Comparison of ENCODE assay signal across 9 mouse cellular contexts in genomic region chr13:114818513-114818912, GRCm38 (mm10). TPM values are rescaled to one million over a fixed set of nuclear protein-coding genes. Genes with fewer than 3 reads are reported as not detected.
DNase-seq lines count a peak whose midpoint lies in the region; ATAC-seq and TF ChIP-seq lines count a peak whose summit lies in the region.
"Had no signal": no experiment of that assay in that cellular context is flagged by ENCODE, and none has a peak within 500 bp of the region (broad histone marks: within the 10 kb centered on the region; RNA-seq: fewer than 3 reads in every experiment).

No protein-coding gene starts in this region.

- no peaks in the 10 kb centered on the region for H3K9me3 ChIP-seq in hindbrain, embryonic 11.5 days (ENCODE audit: control insufficient read depth, low read length)
- H3K9me3 ChIP-seq in liver, embryonic 13.5 days (replicated peaks), result no peaks in the 10 kb centered on the region

- H3K27me3 ChIP-seq in hindbrain, embryonic 11.5 days (ENCODE audit: control insufficient read depth, insufficient read depth, low read length), result no peaks in the 10 kb centered on the region
- H3K27me3 ChIP-seq in liver, embryonic 13.5 days, result no peaks in the 10 kb centered on the region
- no peaks in the 10 kb centered on the region for H3K27me3 ChIP-seq in small intestine, adult 2 months (ENCODE audit: control insufficient read depth, insufficient read depth, low read length)
- H3K27me3 ChIP-seq: Patski had no signal

- no peak overlapping the region for H3K27ac ChIP-seq in cortical plate, adult 2 months (ENCODE audit: insufficient read depth, low read length)
- no peak overlapping the region for H3K27ac ChIP-seq in hindbrain, embryonic 11.5 days (ENCODE audit: low read depth, low read length)
- H3K27ac ChIP-seq in liver, embryonic 13.5 days, result peak overlapping the region; percentile 43
- H3K27ac ChIP-seq in small intestine, adult 2 months (ENCODE audit: insufficient read depth, low read depth, low read length), result peak overlapping the region; percentile 71

- H3K4me1 ChIP-seq in cortical plate, adult 2 months (ENCODE audit: control insufficient read depth, insufficient read depth, low read length), result peaks cover 2% of the 10 kb centered on the region; the same call in 1 of the 2 replicates
- H3K4me1 ChIP-seq in hindbrain, embryonic 11.5 days (replicated peaks; ENCODE audit: control insufficient read depth, insufficient read depth, low read length), result no peaks in the 10 kb centered on the region; the same call in 1 of the 2 replicates
- peaks cover 15% of the 10 kb centered on the region for H3K4me1 ChIP-seq in liver, embryonic 13.5 days (replicated peaks)
- peaks cover 19% of the 10 kb centered on the region for H3K4me1 ChIP-seq in small intestine, adult 2 months (ENCODE audit: control insufficient read depth, insufficient read depth, insufficient read length, low read length)

- peak; percentile 78 for ATAC-seq in hindbrain, embryonic 11.5 days (ENCODE audit: low FRiP score)
- peak; percentile 76 for ATAC-seq in liver, embryonic 13.5 days (ENCODE audit: low read depth)

- peak overlapping the region; percentile 75 for H3K9ac ChIP-seq in hindbrain, embryonic 11.5 days (ENCODE audit: low read depth, low read length)
- H3K9ac ChIP-seq in liver, embryonic 13.5 days, result peak overlapping the region; percentile 76

- whole genome bisulfite sequencing in hindbrain, embryonic 11.5 days, result 32% methylated on average over 9 of the region's 9 CpGs
- 24% methylated on average over 9 of the region's 9 CpGs for WGBS in liver, embryonic 13.5 days (ENCODE audit: insufficient replicate concordance)
- 4% methylated on average over 9 of the region's 9 CpGs for WGBS in small intestine, adult 2 months

- peak; percentile 13 for DNase-seq in embryo, embryonic 10 days (ENCODE audit: low spot score)
- DNase-seq in embryo, embryonic 9.5 days (ENCODE audit: extremely low spot score), result no peak
- peak; percentile 51 for DNase-seq in 416B (ENCODE audit: low read depth)
- DNase-seq in hindbrain, embryonic 11.5 days (ENCODE audit: low spot score), result no peak
- DNase-seq in liver, embryonic 13.5 days, result peak; percentile 17
- DNase-seq in gastrocnemius, postnatal 25 days, result no peak

- peak overlapping the region; percentile 53 for H3K4me2 ChIP-seq in hindbrain, embryonic 11.5 days (replicated peaks; ENCODE audit: low read depth, low read length)
- H3K4me2 ChIP-seq in liver, embryonic 13.5 days, result peak overlapping the region; percentile 91

- H3K4me3 ChIP-seq in cortical plate, adult 2 months (ENCODE audit: insufficient read depth, low read length), result peak overlapping the region; percentile 60
- H3K4me3 ChIP-seq in hindbrain, embryonic 11.5 days (ENCODE audit: low read depth, low read length), result peak overlapping the region; percentile 71
- peak overlapping the region; percentile 72 for H3K4me3 ChIP-seq in liver, embryonic 13.5 days (replicated peaks)
- H3K4me3 ChIP-seq in small intestine, adult 2 months (ENCODE audit: low read depth, low read length), result peak overlapping the region; percentile 76

- no peak for TF ChIP-seq POLR2A in cortical plate, adult 2 months (IDR thresholded peaks at IDR 0.05; ENCODE audit: extremely low read depth, insufficient read depth, low read length)
- no peak for TF ChIP-seq POLR2A in small intestine, adult 2 months (IDR thresholded peaks at IDR 0.05; ENCODE audit: low read depth, low read length)

- no peaks in the 10 kb centered on the region for H3K36me3 ChIP-seq in hindbrain, embryonic 11.5 days (ENCODE audit: control insufficient read depth, insufficient read depth, low read length)
- H3K36me3 ChIP-seq in liver, embryonic 13.5 days, result peaks cover 6% of the 10 kb centered on the region; the same call in 1 of the 2 replicates
- peaks cover 16% of the 10 kb centered on the region for H3K36me3 ChIP-seq in small intestine, adult 2 months (ENCODE audit: control insufficient read depth, insufficient read depth, low read length)

- TF ChIP-seq CTCF in cortical plate, adult 2 months (IDR thresholded peaks at IDR 0.05; ENCODE audit: extremely low read depth, insufficient read depth, low read length), result no peak
- no peak for TF ChIP-seq CTCF in small intestine, adult 2 months (IDR thresholded peaks at IDR 0.05; ENCODE audit: extremely low read depth, insufficient read length, insufficient replicate concordance, low read depth, low read length)

RNA-seq across cellular contexts. Expression of gene Mocs2, which starts 0.5 kb away (rescaled TPM):
- polyA plus RNA-seq in cortical plate, adult 2 months (2012; rRNA removed), result 79.1 and 79.8 TPM in 2 replicates
- 80.3 and 83.4 TPM in 2 replicates for polyA plus RNA-seq in hindbrain, embryonic 11.5 days (2014; fragmentation: Nextera tagmentation; extraction: Ambion mirVana)
- 56.2 and 58.0 TPM in 2 replicates for polyA plus RNA-seq in liver, embryonic 13.5 days (2015; fragmentation: Nextera tagmentation; extraction: Ambion mirVana)
- polyA plus RNA-seq in small intestine, adult 2 months (2012; rRNA removed), result 12.6 and 27.6 TPM in 2 replicates
- 10 to 100 TPM; 45.8 to 68.3 TPM for total RNA-seq in gastrocnemius, postnatal 25 days (2021)

Comparison
In these comparisons a context has a peak if more than half of its experiments do, and no peak if none do; other contexts are left out.
1. DNase-seq: peak in embryo, embryonic 10 days (single experiment), 416B (single experiment) and liver, embryonic 13.5 days (single experiment); none in embryo, embryonic 9.5 days (single experiment), hindbrain, embryonic 11.5 days (single experiment) and gastrocnemius, postnatal 25 days (single experiment).
2. H3K27ac ChIP-seq: peak in liver, embryonic 13.5 days (single experiment) and small intestine, adult 2 months (single experiment); none in cortical plate, adult 2 months (single experiment) and hindbrain, embryonic 11.5 days (single experiment).
3. Peak in every context shown above with its lines, with median percentiles within 50 percentile points of each other: H3K4me3 ChIP-seq.